Mouse (Mus musculus): ENCODE data around the gene Zcrb1.

GRCm38 (mm10) chr15:93375696-93376095 is 22.4 kb downstream of the Zcrb1 start:
- no peak for TF ChIP-seq GATA2 (IDR thresholded peaks at IDR 0.05; ENCODE audit: borderline replicate concordance, low read depth, low read length)
- no peak for TF ChIP-seq CTCF (IDR thresholded peaks at IDR 0.05; ENCODE audit: low read depth, low read length)
- TF ChIP-seq GATA1 (IDR thresholded peaks at IDR 0.05; ENCODE audit: borderline replicate concordance, low read length), result no peak
- no peak for TF ChIP-seq POLR2AphosphoS5 (IDR thresholded peaks at IDR 0.05; ENCODE audit: insufficient replicate concordance, low read depth, low read length)

Measured in G1E (cell line).